Mouse (Mus musculus): ENCODE data around the gene Mpped2.

DNA sequence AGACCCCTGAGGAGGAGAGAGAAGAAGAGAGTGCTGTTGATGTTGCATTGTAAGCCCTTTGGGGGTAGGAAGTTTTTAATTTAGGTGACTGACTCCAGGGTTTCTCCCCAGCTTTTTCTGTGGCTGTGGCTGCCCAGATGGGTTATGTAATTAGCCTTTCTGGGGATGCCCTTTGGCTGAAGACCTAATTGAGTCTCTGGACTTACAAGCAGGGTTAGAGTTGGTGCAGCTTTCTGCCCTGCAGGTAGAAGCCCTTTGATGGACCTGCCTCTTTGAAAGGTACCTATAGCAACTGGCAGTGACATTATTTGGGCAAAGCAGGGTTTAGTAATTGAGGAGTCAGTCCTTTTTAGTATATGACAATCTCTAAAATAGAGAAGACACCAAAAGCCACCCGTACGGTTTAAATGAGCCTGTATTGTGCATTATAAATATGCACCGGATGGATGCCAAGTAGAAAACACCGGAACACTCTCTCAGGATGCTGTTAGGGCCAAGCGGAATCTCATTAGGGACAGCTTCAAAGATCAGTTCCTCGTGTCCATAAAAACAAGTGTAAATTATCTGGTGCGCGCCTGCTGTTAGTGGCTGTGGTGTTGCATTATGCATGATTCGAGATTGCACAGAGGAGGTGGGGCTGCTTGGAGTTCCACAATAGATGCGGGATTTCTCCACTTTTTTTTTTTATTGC is 22.8 kb downstream of the Mpped2 start:
- no peak for TF ChIP-seq CTCF (IDR thresholded peaks at IDR 0.05; ENCODE audit: borderline replicate concordance, control insufficient read depth, extremely low read depth, insufficient read depth, low read length, poor library complexity)
- TF ChIP-seq POLR2A (IDR thresholded peaks at IDR 0.05; ENCODE audit: control insufficient read depth, extremely low read depth, insufficient read depth, low read length, poor library complexity), result no peak

All from thymus, adult 2 months (tissue).